12 mouse cellular contexts compared by ENCODE assay signal in genomic region chr13:30986934-30987455, GRCm38 (mm10). TPM values are rescaled to one million over a fixed set of nuclear protein-coding genes. Genes with fewer than 3 reads are reported as not detected.
DNase-seq lines count a peak whose midpoint lies in the region; ATAC-seq and TF ChIP-seq lines count a peak whose summit lies in the region.
"Had no signal": no experiment of that assay in that cellular context is flagged by ENCODE, and none has a peak within 500 bp of the region (broad histone marks: within the 10 kb centered on the region; RNA-seq: fewer than 3 reads in every experiment).

No protein-coding gene starts in this region.

- H3K4me1 ChIP-seq in kidney, adult 2 months (ENCODE audit: control insufficient read depth, insufficient read depth, low read length): no peaks in the 10 kb centered on the region
- peaks cover 9% of the 10 kb centered on the region for H3K4me1 ChIP-seq in kidney, embryonic 14.5 days (ENCODE audit: control insufficient read depth, insufficient read depth, low read length)

- no peak for ATAC-seq in kidney, embryonic 14.5 days (ENCODE audit: low FRiP score, low TSS enrichment)
- no peak for ATAC-seq in erythroblast, adult 5-6 weeks (replicated peaks; ENCODE audit: low FRiP score, poor library complexity, severe bottlenecking)

- 71% methylated on average over 10 of the region's 10 CpGs for WGBS in kidney, adult 2 months
- WGBS in kidney, embryonic 14.5 days: 77% methylated on average over 10 of the region's 10 CpGs

- no peaks in the 10 kb centered on the region for H3K27me3 ChIP-seq in kidney, adult 2 months (replicated peaks; ENCODE audit: control insufficient read depth, insufficient read depth, low read length)
- peaks cover 17% of the 10 kb centered on the region; the same call in 1 of the 2 replicates for H3K27me3 ChIP-seq in kidney, embryonic 14.5 days (ENCODE audit: control insufficient read depth, insufficient read depth, low read length)

- H3K36me3 ChIP-seq in kidney, adult 2 months (ENCODE audit: control insufficient read depth, insufficient read depth, low read length): no peaks in the 10 kb centered on the region
- no peaks in the 10 kb centered on the region for H3K36me3 ChIP-seq in kidney, embryonic 14.5 days (ENCODE audit: control insufficient read depth, insufficient read depth, low read length)
- H3K36me3 ChIP-seq: embryonic facial prominence, embryonic 13.5 days; limb, embryonic 15.5 days; neural tube, embryonic 13.5 days had no signal

- H3K9me3 ChIP-seq in kidney, embryonic 14.5 days (ENCODE audit: control insufficient read depth, low read length): no peaks in the 10 kb centered on the region
- H3K9me3 ChIP-seq: embryonic facial prominence, embryonic 13.5 days; limb, embryonic 15.5 days; neural tube, embryonic 13.5 days had no signal

- no peak overlapping the region for H3K9ac ChIP-seq in kidney, embryonic 14.5 days (ENCODE audit: low read depth, low read length)
- H3K9ac ChIP-seq: limb, embryonic 15.5 days; neural tube, embryonic 13.5 days had no signal

- TF ChIP-seq POLR2A in kidney, adult 2 months (IDR thresholded peaks at IDR 0.05; ENCODE audit: low read depth, low read length): no peak

- no peak overlapping the region for H3K4me2 ChIP-seq in kidney, embryonic 14.5 days (replicated peaks; ENCODE audit: low read depth, low read length)
- H3K4me2 ChIP-seq: neural tube, embryonic 13.5 days had no signal

- TF ChIP-seq CTCF in kidney, adult 2 months (conservative IDR thresholded peaks at IDR 0.05; ENCODE audit: insufficient read depth, insufficient read length, low read depth, low read length): no peak

- peak overlapping the region; percentile 60 for H3K27ac ChIP-seq in kidney, adult 2 months (ENCODE audit: insufficient read depth, low read depth, low read length)
- H3K27ac ChIP-seq in kidney, embryonic 14.5 days (ENCODE audit: low read depth, low read length): no peak overlapping the region
- H3K27ac ChIP-seq: embryonic facial prominence, embryonic 13.5 days had no signal

- no peak overlapping the region for H3K4me3 ChIP-seq in kidney, adult 2 months (ENCODE audit: insufficient read depth, low read depth, low read length)
- no peak overlapping the region for H3K4me3 ChIP-seq in kidney, embryonic 14.5 days (ENCODE audit: low read length)
- H3K4me3 ChIP-seq: neural tube, embryonic 13.5 days had no signal

- DNase-seq in kidney, adult 2 months: peak; percentile 24
- peak; percentile 27 to 44 for DNase-seq in B cell, adult 2 months
- DNase-seq in cerebellum, adult 8-10 months: peak; percentile 22
- peak; percentile 49 for DNase-seq in lung, postnatal 36 days
- DNase-seq in urinary bladder, postnatal 36 days (ENCODE audit: low spot score in 2 of 2): no peak
- no peak for DNase-seq in neural tube, embryonic 10.5 days (ENCODE audit: extremely low spot score, low spot score)
- DNase-seq: gastrocnemius, postnatal 25 days had no signal

RNA-seq across cellular contexts. Expression of gene Gm5447, which starts 13.0 kb away (rescaled TPM):
- 0.04 and 0.08 TPM in 2 replicates for polyA plus RNA-seq in kidney, adult 2 months (2012; rRNA removed)
- 0.15 TPM in 1 of 2 replicates, not detected in the other for polyA plus RNA-seq in kidney, embryonic 14.5 days (2014; fragmentation: Nextera tagmentation; extraction: Ambion mirVana)
- not detected in 2 replicates for total RNA-seq in erythroblast, adult 5-6 weeks (2015; ENCODE audit: low replicate concordance)
- total RNA-seq in erythroblast, adult 5-6 weeks (2017; ENCODE audit: low replicate concordance): not detected in 2 replicates
- total RNA-seq: gastrocnemius, postnatal 25 days had no signal
- polyA plus RNA-seq: neural tube, embryonic 13.5 days had no signal

RNA-seq across cellular contexts. Expression of gene Exoc2, which starts 13.1 kb away (rescaled TPM):
- 9.1 and 10.2 TPM in 2 replicates for polyA plus RNA-seq in kidney, adult 2 months (2012; rRNA removed)
- polyA plus RNA-seq in kidney, embryonic 14.5 days (2014; fragmentation: Nextera tagmentation; extraction: Ambion mirVana): 18.6 and 33.2 TPM in 2 replicates
- 28.0 and 40.2 TPM in 2 replicates for total RNA-seq in erythroblast, adult 5-6 weeks (2015; ENCODE audit: low replicate concordance)
- total RNA-seq in erythroblast, adult 5-6 weeks (2017; ENCODE audit: low replicate concordance): 29.7 and 51.2 TPM in 2 replicates

RNA-seq across cellular contexts. Expression of gene Hus1b, which starts 39.4 kb away (rescaled TPM):
- polyA plus RNA-seq in kidney, adult 2 months (2012; rRNA removed): 0.12 TPM in 1 of 2 replicates, not detected in the other
- polyA plus RNA-seq in kidney, embryonic 14.5 days (2014; fragmentation: Nextera tagmentation; extraction: Ambion mirVana): 0.16 and 0.42 TPM in 2 replicates
- total RNA-seq in erythroblast, adult 5-6 weeks (2015; ENCODE audit: low replicate concordance): 0.84 and 8.3 TPM in 2 replicates
- 4.7 and 6.1 TPM in 2 replicates for total RNA-seq in erythroblast, adult 5-6 weeks (2017; ENCODE audit: low replicate concordance)
- polyA plus RNA-seq: embryonic facial prominence, embryonic 13.5 days; limb, embryonic 15.5 days; neural tube, embryonic 13.5 days had no signal

Comparison
In these comparisons a context has a peak if more than half of its experiments do, and no peak if none do; other contexts are left out.
1. DNase-seq: peak in kidney, adult 2 months (single experiment), B cell, adult 2 months (2 of 2), cerebellum, adult 8-10 months (single experiment) and lung, postnatal 36 days (single experiment); none in urinary bladder, postnatal 36 days (0 of 2) and neural tube, embryonic 10.5 days (single experiment).